Mouse (Mus musculus) spleen, adult 10 weeks (tissue): ENCODE results near the gene Enpp7. TPM values are rescaled to one million over a fixed set of nuclear protein-coding genes. Genes with fewer than 3 reads are reported as not detected.

Experiments
- polyA plus RNA-seq: library from polyadenylated mRNA; stranded (reverse); fragments of 350-450 nt; fragmentation: Illumina TruSeq; extraction: RNeasy Lipid Tissue Mini Kit (QIAGEN cat#74804); gene quantifications from one replicate; pipeline ENCODE4 v1.2.3, GENCODE M21; 2015; ENCODE audit warnings: low replicate concordance; ENCODE audit not compliant: insufficient read depth

The Enpp7 gene
- not detected for polyA plus RNA-seq

GRCm38 (mm10) chr11:118987999-118988398 lies at the start of gene Enpp7:
TSS of gene Enpp7 (plus strand) at chr11:118988188.

GRCm38 (mm10) chr11:119022895-119023615 lies 35.1 kb downstream of the Enpp7 start, which contains the start of gene Cbx2:
TSS of gene Cbx2 (plus strand) at chr11:119022962.

DNA sequence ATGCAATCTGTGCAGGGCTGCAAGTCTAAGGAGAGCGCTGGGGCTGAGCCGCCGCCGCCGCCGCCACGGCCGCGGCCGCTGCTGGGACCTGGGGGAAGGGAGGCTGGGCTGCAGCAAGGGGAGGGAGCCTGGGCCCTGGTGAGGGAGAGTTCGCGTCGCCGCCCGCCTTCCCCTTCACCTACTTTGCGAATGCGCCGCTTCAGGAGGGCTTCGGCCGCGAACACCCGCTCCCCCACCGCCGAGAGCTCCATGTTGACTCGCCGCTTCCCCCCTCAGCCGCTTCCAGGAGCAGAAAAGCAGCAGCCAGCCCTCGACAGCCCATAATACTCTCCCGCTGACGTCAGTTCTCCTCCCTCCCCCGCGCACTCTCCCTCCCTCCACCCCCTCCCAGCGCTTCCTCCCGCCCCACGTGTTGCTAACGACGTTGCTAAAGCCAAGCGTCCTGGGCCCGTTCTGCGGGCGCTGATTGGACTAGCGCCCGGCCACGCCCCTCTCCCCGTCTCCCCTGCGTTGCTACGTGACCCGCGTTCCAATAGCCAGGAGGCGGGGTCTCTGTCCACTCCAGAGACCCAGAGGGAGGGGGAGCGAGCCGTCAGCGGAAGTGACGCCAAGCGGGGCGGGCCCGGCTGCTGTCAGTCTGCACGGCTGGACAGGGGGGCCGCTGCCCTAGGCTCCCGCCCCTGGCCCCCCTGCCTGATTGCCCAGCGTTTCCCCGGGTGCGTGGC lies 52.8 kb downstream of the Enpp7 start, which contains the start of gene Cbx8:
Gene Cbx8, minus strand, starts transcription at position 370 of the 725 bp plus-strand sequence.

Other genes with a start within 250 kb of the Enpp7 start
- 0.33 TPM for gene Rbfox3, start 76.6 kb upstream of the Enpp7 start, polyA plus RNA-seq
- 2.4 TPM for gene Cbx2, start 34.8 kb downstream of the Enpp7 start, polyA plus RNA-seq
- 2.8 TPM for gene Cbx8, start 52.8 kb downstream of the Enpp7 start, polyA plus RNA-seq
- 7.3 TPM for gene Cbx4, start 98.0 kb downstream of the Enpp7 start, polyA plus RNA-seq
- 3.3 TPM for gene Tbc1d16, start 240.3 kb downstream of the Enpp7 start, polyA plus RNA-seq
- gene Ccdc40, start 240.4 kb downstream of the Enpp7 start, polyA plus RNA-seq, result 0.43 TPM